Mouse (Mus musculus): ENCODE results near the gene Tuba1c. TPM values are rescaled to one million over a fixed set of nuclear protein-coding genes. Genes with fewer than 3 reads are reported as not detected.
A peak's percentile ranks its signal among the peaks of the same experiment; 100 is the strongest.

Tuba1c gene
- total and polyA plus RNA-seq, 3 experiments: 178 to 390 (median 220) TPM

DNA sequence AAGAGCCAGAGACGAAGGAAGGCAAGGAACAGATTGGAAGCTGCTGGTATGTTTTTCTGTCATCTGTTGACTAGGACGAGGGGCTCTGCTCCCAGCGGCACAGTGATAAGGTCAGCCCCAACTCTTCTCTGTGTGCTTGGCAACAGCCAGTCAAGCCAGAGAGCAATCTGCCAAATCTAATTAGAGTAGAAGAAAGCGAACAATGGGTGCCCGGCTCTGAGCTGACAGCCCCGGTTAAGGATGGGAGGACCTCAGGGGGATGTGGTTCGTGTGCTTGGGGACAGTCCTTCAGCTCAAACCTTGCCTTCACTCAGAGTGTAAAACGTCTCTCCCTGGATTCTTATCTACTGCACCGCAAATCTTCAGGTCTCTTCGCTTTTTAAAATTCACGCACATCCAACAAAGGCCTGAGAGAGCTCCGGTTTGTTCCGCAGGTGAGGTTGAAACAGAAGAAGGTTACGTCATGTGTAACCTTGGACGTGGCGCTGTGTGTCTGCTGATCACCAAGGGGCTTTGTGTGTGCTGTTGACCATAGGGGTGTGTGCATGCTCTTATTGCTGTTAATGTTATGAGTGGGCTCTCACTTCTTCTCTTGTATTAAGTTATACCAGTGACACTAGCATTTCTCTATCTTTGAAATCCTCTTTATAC, 46.1 kb upstream of the Tuba1c start:
- Histone ChIP-seq H3K27ac (ENCODE audit: insufficient read depth, low read depth) (no peak overlapping the region), H3K27me3 (replicated peaks) (peaks cover 3% of the 10 kb centered on the region), H3K9me3 (replicated peaks; ENCODE audit: low read length) (no peaks in the 10 kb centered on the region), H3K4me1 (ENCODE audit: control insufficient read depth in 1 of 2, insufficient read depth in 2 of 2) (peaks cover 0 to 28% of the 10 kb centered on the region in 2 experiments; a peak in 2 of 4 replicates), H3K4me3 (replicated peaks in 1 of 3; ENCODE audit: low read depth in 2 of 3, low read length in 2 of 3, poor library complexity in 1 of 3) (no peak overlapping the region), H3K9ac (ENCODE audit: insufficient read depth, low read depth) (no peak overlapping the region), H3K4me2 (ENCODE audit: insufficient read depth, low read depth, poor library complexity, severe bottlenecking) (no peak overlapping the region), H3K79me2 (replicated peaks; ENCODE audit: control insufficient read depth, extremely low read depth, insufficient read depth, poor library complexity, severe bottlenecking) (no peaks in the 10 kb centered on the region), H3K36me3 (replicated peaks in 1 of 2; ENCODE audit: control insufficient read depth in 1 of 2, insufficient read depth in 1 of 2, low read length in 1 of 2) (no peaks in the 10 kb centered on the region)
- in situ Hi-C loops (cut with MboI; ENCODE audit: low pct_ligation_motif_present, low pct_unique_long_range_greater_than_20kb, low sequenced_read_pairs): no loop called here
- dilution Hi-C loops (cut with MboI; ENCODE audit: extremely low pct_ligation_motif_present, extremely low pct_unique_long_range_greater_than_20kb, low sequenced_read_pairs): no loop called here
- no peak for DNase-seq (ENCODE audit: extremely low read depth)
- TF ChIP-seq ZNF384 (IDR thresholded peaks at IDR 0.05; ENCODE audit: low read depth, low read length) (no peak), KAT2A (IDR thresholded peaks at IDR 0.05; ENCODE audit: insufficient replicate concordance, low read length) (no peak), TBP (conservative IDR thresholded peaks at IDR 0.05; ENCODE audit: low read depth, low read length) (no peak), RAD21 (IDR thresholded peaks at IDR 0.05; ENCODE audit: low read depth, low read length) (no peak), TCF12 (IDR thresholded peaks at IDR 0.05; ENCODE audit: low read depth, low read length) (no peak), POLR2AphosphoS2 (IDR thresholded peaks at IDR 0.05; ENCODE audit: low read depth, low read length) (no peak), NELFE (IDR thresholded peaks at IDR 0.05; ENCODE audit: low read depth, low read length) (no peak), NRF1 (IDR thresholded peaks at IDR 0.05; ENCODE audit: low read depth, low read length) (no peak), CTCF (conservative IDR thresholded peaks at IDR 0.05 in 1 of 2, IDR thresholded peaks at IDR 0.05 in 1 of 2; ENCODE audit: low read depth in 2 of 2, low read length in 2 of 2) (no peak), MEF2A (IDR thresholded peaks at IDR 0.05; ENCODE audit: borderline replicate concordance, low read depth, low read length) (no peak), CHD1 (IDR thresholded peaks at IDR 0.05; ENCODE audit: low read depth, low read length) (no peak)

DNA sequence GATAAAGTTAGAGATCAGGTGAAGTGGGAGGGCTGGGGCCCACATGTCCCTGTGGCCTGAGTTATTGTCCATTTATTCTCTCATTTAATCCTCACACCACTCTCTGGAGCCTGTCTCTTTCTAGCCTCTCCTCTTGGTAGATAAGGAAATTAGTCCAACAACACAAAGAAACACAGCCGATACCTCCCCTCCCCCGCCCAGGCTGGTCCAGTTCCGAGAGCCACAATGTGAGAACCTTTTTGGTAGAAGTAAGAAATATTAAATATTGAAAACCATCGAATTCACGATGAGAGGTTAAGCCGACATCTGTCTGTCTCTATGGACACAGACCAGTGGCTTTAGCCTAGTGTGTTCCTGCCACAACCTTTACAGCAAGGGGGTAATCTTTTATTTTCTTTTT, 45.0 kb upstream of the Tuba1c start:
- Histone ChIP-seq H3K27me3 (replicated peaks) (peaks cover 3% of the 10 kb centered on the region), H3K9me3 (replicated peaks; ENCODE audit: low read length) (no peaks in the 10 kb centered on the region), H3K4me1 (ENCODE audit: control insufficient read depth in 1 of 2, insufficient read depth in 2 of 2) (peaks cover under 1 to 29% of the 10 kb centered on the region in 2 experiments; a peak in 2 of 4 replicates), H3K4me3 (replicated peaks in 1 of 3; ENCODE audit: low read depth in 2 of 3, low read length in 2 of 3, poor library complexity in 1 of 3) (peak overlapping the region; percentile 13 to 78 (median 56)), H3K36me3 (replicated peaks in 1 of 2; ENCODE audit: control insufficient read depth in 1 of 2, insufficient read depth in 1 of 2, low read length in 1 of 2) (no peaks in the 10 kb centered on the region), H3K27ac (ENCODE audit: insufficient read depth, low read depth) (0 out of 2 replicates have a peak overlapping the region, but pooled peaks have one; percentile 32), H3K79me2 (replicated peaks; ENCODE audit: control insufficient read depth, extremely low read depth, insufficient read depth, poor library complexity, severe bottlenecking) (no peaks in the 10 kb centered on the region), H3K9ac (ENCODE audit: insufficient read depth, low read depth) (peak overlapping the region; percentile 79), H3K4me2 (ENCODE audit: insufficient read depth, low read depth, poor library complexity, severe bottlenecking) (peak overlapping the region; percentile 84)
- in situ Hi-C loops (cut with MboI; ENCODE audit: low pct_ligation_motif_present, low pct_unique_long_range_greater_than_20kb, low sequenced_read_pairs): no loop called here
- TF ChIP-seq TBP (conservative IDR thresholded peaks at IDR 0.05; ENCODE audit: low read depth, low read length) (no peak), MEF2A (IDR thresholded peaks at IDR 0.05; ENCODE audit: borderline replicate concordance, low read depth, low read length) (no peak), CTCF (conservative IDR thresholded peaks at IDR 0.05 in 1 of 2, IDR thresholded peaks at IDR 0.05 in 1 of 2; ENCODE audit: low read depth in 2 of 2, low read length in 2 of 2) (no peak), NRF1 (IDR thresholded peaks at IDR 0.05; ENCODE audit: low read depth, low read length) (no peak), USF1 (IDR thresholded peaks at IDR 0.05; ENCODE audit: low read depth, low read length) (no peak), SIN3A (IDR thresholded peaks at IDR 0.05; ENCODE audit: low read length) (no peak), BHLHE40 (IDR thresholded peaks at IDR 0.05; ENCODE audit: low read depth, low read length) (no peak), TCF12 (IDR thresholded peaks at IDR 0.05; ENCODE audit: low read depth, low read length) (no peak), RAD21 (IDR thresholded peaks at IDR 0.05; ENCODE audit: low read depth, low read length) (no peak), UBTF (IDR thresholded peaks at IDR 0.05; ENCODE audit: low read depth, low read length) (no peak)
- no peak for DNase-seq (ENCODE audit: extremely low read depth)
- dilution Hi-C loops (cut with MboI; ENCODE audit: extremely low pct_ligation_motif_present, extremely low pct_unique_long_range_greater_than_20kb, low sequenced_read_pairs): no loop called here

Measured in CH12.LX (cell line).